Mouse (Mus musculus) right cerebral cortex, adult 18-20 months (tissue): ENCODE data around the gene Tsc22d4.

ENCODE experiments used
- DNase-seq: peaks from one replicate; pipeline ENCODE4 v3.0.0; 2022; ENCODE audit warnings: mixed read lengths

Tsc22d4 gene

GRCm38 (mm10) chr5:137806158-137806557 lies 60.6 kb downstream of the Tsc22d4 start:
- no peak for DNase-seq

GRCm38 (mm10) chr5:137808316-137808715 lies 62.8 kb downstream of the Tsc22d4 start:
- DNase-seq, result no peak

GRCm38 (mm10) chr5:137817466-137818222 lies 72.1 kb downstream of the Tsc22d4 start:
- DNase-seq, result no peak
